Mouse (Mus musculus): ENCODE measurements around the gene Clic3.

The Clic3 gene

GRCm38 (mm10) chr2:25480541-25480940 lies 23.9 kb downstream of the Clic3 start:
- no peak for DNase-seq (ENCODE audit: low spot score)

- DNase-seq (ENCODE audit: low spot score) = no peak
These were observed 26.3 kb downstream of the Clic3 start for GRCm38 (mm10) chr2:25482969-25483368.

GRCm38 (mm10) chr2:25484901-25485647 lies 28.4 kb downstream of the Clic3 start:
- DNase-seq (ENCODE audit: low spot score) = no peak

GRCm38 (mm10) chr2:25487965-25488670 lies 31.5 kb downstream of the Clic3 start:
- DNase-seq (ENCODE audit: low spot score) = no peak

GRCm38 (mm10) chr2:25488671-25489068 lies 32.0 kb downstream of the Clic3 start:
- DNase-seq (ENCODE audit: low spot score) = no peak

- no peak for DNase-seq (ENCODE audit: low spot score)
These were observed 36.4 kb downstream of the Clic3 start for GRCm38 (mm10) chr2:25492988-25493387.

- no peak for DNase-seq (ENCODE audit: low spot score)
These were observed 36.9 kb downstream of the Clic3 start, which contains the start of gene Lcn12 for GRCm38 (mm10) chr2:25493476-25493961. Lcn12 (minus strand) TSS chr2:25493911.

- DNase-seq (ENCODE audit: low spot score) = no peak
These were observed 39.8 kb downstream of the Clic3 start for GRCm38 (mm10) chr2:25496462-25496861.

GRCm38 (mm10) chr2:25497846-25498575 lies 41.4 kb downstream of the Clic3 start:
- DNase-seq (ENCODE audit: low spot score) = no peak

GRCm38 (mm10) chr2:25498622-25499478 lies 42.2 kb downstream of the Clic3 start:
- no peak for DNase-seq (ENCODE audit: low spot score)

GRCm38 (mm10) chr2:25500071-25500575 lies 43.5 kb downstream of the Clic3 start:
- DNase-seq (ENCODE audit: low spot score) = no peak

GRCm38 (mm10) chr2:25500576-25501405 lies 44.2 kb downstream of the Clic3 start, which contains the start of gene Fbxw5:
Fbxw5 (plus strand) TSS chr2:25500750.
- peak; percentile 92 for DNase-seq (ENCODE audit: low spot score)

GRCm38 (mm10) chr2:25501593-25502486 lies 45.2 kb downstream of the Clic3 start, which contains the start of gene C8g:
C8g (minus strand) TSS chr2:25501719.
- DNase-seq (ENCODE audit: low spot score) = no peak

- DNase-seq (ENCODE audit: low spot score) = peak; percentile 85
These were observed 46.1 kb downstream of the Clic3 start for GRCm38 (mm10) chr2:25502726-25503125.

- no peak for DNase-seq (ENCODE audit: low spot score)
These were observed 47.9 kb downstream of the Clic3 start for GRCm38 (mm10) chr2:25504538-25504937.

- no peak for DNase-seq (ENCODE audit: low spot score)
These were observed 48.4 kb downstream of the Clic3 start for GRCm38 (mm10) chr2:25505000-25505399.

GRCm38 (mm10) chr2:25505860-25506259 lies 49.2 kb downstream of the Clic3 start:
- DNase-seq (ENCODE audit: low spot score) = no peak

GRCm38 (mm10) chr2:25506964-25507363 lies 50.3 kb downstream of the Clic3 start:
- no peak for DNase-seq (ENCODE audit: low spot score)
